Mouse (Mus musculus) embryo, embryonic 10 days (tissue): ENCODE results near the gene Gm19965.

Experiments
- DNase-seq: peaks from one replicate; pipeline ENCODE4 v3.0.0-alpha.2; 2015; ENCODE audit warnings: low spot score

The Gm19965 gene

GRCm38 (mm10) chr1:116802683-116803082 lies at the start of gene Gm19965:
TSS of gene Gm19965 (plus strand) at chr1:116802983.
- no peak for DNase-seq

DNA sequence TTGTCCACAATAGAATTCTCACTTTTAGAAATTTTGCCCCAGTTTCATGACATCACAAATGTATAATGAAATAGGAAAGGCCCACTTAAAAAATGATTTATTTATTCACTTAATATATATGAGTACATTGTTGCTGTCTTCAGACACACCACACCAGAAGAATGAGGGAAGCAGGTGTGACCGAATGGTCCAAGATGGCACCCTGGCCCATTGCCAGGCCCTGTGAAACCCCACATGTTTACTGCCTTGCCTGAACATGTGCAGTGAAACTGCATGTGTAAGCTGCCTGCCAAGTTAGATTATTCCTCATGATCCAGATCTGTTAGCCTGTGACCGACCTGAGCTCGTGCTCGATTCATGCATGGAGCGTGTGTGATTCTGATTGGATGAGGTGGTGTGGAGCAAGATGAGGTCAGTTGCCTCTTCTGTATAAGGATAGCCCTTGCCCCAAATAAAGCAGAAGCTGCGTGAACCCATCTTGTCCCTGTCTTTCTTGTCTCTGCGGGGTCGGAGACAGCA lies 20.3 kb upstream of the Gm19965 start:
- no peak for DNase-seq
